Mouse (Mus musculus): Measurements from ENCODE around the gene Ntf3.

The Ntf3 gene

DNA sequence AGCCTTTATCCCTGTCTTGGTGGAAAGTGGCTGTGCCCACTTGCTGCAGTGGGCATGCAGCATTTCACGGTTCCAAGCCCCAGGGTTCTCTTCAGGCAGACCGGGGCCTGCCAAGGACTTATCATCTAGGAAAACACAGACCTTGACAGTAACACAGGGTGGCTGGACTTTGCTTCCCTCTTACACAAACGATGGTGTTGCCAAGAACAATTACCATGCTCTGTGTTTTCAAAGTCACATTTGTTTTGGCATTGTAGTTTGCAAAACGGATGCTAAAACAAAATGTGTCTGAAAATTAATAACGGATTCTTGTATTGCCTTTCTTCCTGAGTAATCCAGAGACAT, 6.7 kb downstream of the Ntf3 start:
- intact Hi-C loops (cut with DNase I) = loop anchor here (5.0 to 10.0 kb wide), 2 partner anchors 113 to 245 kb away; no protein-coding TSS in a partner anchor

DNA sequence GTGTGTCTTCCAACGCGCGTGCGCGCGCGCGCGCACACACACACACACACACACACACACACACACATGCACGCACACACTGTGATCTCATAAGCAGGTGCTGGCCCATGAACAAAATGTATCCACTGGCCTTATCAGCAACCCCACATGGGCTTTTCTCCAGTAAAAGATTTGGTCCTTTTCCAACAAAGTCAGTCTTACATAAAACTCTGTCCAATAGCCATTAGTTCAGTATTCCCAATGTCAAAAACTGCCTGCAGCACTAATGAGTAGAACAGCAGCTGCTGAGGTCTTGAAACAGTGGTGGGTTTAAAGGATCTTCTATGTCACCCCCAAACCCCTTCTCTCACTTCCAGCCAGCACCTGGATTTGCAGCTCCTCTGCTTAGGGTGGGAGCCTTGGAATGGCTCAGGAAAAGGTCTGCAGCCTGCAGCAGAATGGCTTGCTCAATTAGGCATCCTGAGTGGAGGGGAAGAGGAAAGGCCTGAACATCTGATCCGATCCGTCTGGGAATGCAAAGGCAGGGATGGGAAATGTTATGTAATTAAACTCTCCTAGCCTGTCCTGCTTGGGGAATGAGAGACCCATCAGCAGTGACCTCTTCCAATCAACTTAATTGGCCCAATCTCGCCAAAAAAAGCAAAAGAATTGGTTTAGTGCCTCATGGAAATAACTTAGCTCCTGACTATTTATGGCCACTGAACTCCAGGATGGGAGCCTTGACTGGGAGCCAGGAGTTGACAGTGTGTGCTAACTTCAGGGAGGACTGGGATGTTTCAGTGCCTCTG, 7.2 kb downstream of the Ntf3 start:
- intact Hi-C loops (cut with DNase I) = loop anchor here (5.0 to 10.0 kb wide), 3 partner anchors 112 to 315 kb away; no protein-coding TSS in a partner anchor

DNA sequence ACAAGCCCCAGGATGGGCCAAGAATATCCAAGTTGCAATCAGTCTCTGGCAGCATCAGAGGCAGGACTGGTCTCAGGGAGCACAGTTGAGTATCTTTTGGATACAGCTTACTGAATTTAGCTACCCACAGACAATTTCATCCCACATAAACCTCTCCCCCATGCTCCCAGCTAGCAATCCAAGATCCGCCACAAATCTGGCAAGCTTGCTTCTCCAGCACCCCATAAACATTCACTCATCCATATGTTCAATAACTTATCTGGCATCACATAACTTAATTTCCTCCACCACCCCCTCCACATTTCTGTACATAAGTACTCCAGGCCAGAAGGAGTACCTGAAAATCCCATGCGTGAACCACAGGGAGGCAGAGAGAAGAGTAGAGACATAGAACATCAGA, 10.8 kb downstream of the Ntf3 start:
- intact Hi-C loops (cut with DNase I) = loop anchor here (10.0 kb wide), 1 partner anchor 319 kb away; no protein-coding TSS in a partner anchor

DNA sequence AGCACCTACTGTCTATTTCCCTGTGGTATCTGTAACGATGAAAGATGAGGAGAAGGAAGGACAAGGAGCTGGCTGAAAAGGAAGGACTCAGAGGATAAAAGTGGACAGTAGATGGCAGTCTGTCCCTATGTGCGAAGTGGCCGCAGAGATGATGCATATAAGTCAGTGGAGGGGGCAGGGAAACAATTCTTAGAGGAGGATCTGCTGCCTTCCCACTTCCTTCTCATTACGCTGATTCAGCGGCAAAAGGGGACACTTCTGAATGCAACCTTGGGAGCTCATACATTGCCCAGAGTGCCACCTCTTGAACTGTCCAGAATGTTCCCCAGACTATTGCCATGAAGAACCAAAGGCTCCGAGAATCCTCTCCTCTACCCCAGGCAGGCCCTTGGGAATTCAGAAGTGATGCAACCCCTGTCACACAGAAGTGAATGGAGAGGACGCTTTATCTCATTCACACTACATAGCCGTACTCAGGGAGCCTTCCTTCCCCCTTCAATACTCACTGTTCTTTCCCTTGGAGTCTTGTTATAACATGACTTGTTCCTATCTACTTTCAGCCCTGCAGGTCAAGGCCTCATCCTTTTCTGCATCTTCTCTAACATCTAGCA, 12.2 kb downstream of the Ntf3 start:
- intact Hi-C loops (cut with DNase I) = loop anchor here (5.0 to 10.0 kb wide), 2 partner anchors 197 to 320 kb away; no protein-coding TSS in a partner anchor

DNA sequence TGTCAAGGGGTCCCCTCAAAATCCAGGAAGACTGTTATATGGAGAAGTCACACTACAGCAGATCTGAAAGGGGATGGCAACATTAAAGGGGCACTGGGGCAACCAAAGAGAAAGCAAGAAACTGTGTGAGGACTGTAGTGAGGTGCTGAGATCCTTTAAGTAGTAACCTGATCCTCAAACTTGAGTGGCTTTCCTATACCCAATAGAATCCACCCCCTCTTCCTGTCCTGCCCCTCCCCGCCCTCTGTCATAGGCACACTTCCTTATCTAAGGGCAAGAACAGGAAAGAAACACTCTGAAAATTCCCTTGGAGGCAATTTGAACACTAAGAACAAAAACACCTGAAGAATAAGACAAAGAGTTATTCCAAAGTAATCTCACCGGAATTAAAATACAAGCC, 13.6 kb downstream of the Ntf3 start:
- intact Hi-C loops (cut with DNase I) = loop anchor here (5.0 to 10.0 kb wide), 2 partner anchors 196 to 322 kb away; no protein-coding TSS in a partner anchor

DNA sequence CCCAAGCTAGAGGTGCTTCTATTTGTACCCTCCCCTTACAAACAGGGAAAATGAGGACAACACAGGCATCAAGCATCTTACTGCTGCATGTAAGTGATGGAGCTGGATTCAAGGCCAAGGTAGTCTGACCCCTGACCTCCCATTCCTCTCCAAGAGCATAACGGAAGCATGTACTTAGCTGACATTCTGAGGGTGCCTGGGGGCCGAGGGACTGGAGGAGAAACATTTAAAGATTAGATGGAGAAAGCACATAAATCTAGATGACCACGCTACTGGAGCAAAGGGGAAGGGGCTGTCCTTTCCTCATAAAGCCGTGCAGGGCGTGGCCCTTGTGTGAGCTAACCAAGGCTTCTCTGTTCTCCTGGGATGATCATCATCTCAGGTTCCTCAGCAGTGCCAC, 23.1 kb downstream of the Ntf3 start:
- intact Hi-C loops (cut with DNase I) = no loop called here

DNA sequence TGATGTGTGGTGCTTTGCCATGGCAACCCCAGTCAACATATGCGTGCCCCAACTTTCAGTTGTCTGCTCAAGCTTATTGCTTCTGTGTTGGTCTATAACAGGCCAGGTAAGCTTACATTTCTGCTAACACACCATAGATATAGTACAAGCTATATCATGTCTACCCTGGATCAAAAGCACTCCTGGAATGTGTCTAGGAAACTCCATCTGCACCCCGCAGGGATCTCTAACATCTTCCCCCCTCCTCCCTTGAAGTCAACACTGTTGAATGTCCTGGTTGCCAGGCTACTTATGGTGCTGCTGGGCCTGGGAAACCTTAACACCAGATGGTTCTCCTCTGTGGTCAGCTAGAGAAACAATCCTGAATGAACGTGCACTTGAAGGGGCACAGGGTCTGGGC, 24.0 kb downstream of the Ntf3 start:
- intact Hi-C loops (cut with DNase I) = no loop called here

DNA sequence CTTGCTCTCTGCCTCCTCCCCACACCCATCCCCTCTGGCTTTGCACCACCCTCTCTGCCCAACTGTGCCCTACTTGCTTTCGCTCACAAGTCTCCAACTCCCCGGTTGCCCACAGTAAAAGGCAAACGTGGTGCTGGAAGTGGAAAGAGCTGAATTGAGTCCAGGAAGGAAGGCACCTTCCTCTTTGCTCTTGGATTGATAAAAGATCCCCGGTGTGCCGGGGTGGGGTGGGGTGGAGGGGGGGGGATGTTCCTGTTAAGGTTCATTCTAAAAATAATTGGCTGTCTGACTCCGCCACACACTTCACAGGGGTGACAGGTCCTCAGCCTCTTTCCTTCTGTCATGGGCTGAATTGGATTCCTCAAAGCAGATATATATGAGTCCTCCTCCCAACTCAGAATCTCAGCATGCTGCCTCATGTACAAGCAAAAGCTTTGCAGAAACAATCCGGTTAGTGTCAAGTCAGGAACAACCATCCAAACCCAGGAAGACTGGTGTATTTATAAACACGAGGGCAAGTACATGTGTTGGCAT, 24.6 kb downstream of the Ntf3 start:
- intact Hi-C loops (cut with DNase I) = no loop called here

DNA sequence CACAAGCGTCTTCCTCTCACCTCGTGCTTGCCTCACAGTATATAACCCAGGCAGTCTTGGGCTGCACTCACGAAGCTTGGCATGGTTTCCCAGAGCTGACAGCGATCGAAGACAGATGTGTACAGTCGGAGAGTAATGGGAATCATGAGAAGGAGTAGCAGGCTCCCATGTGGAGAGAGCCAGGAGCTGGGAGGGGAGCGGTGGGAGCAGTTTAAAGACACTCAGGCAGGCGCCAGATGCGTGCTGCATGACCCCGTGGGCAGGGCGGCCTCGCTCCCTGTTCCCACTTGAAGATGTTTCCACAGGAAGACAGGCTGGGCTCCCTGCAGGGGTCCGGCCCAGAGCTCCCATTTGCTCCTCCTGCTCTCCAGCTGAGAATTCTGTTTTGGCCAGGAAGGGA, 25.2 kb downstream of the Ntf3 start:
- intact Hi-C loops (cut with DNase I) = no loop called here

DNA sequence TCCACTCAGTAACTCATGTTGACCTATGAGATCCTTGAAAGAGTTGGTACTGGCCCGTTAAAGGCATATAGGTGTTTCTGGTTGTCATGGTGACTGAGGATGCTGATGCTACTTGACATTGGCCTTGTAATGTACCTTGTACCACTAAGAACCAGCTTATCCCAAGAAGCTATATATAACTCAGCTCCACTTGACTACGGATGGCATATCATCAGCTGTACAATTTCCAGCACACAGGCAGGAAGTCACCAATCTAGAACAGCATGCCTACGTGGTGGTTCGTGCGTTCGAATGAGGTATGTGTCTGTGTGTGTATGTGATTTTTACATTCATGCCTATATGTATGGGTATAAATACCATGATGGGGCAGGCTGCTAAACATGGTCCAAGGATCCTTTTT, 25.7 kb downstream of the Ntf3 start:
- intact Hi-C loops (cut with DNase I) = no loop called here

DNA sequence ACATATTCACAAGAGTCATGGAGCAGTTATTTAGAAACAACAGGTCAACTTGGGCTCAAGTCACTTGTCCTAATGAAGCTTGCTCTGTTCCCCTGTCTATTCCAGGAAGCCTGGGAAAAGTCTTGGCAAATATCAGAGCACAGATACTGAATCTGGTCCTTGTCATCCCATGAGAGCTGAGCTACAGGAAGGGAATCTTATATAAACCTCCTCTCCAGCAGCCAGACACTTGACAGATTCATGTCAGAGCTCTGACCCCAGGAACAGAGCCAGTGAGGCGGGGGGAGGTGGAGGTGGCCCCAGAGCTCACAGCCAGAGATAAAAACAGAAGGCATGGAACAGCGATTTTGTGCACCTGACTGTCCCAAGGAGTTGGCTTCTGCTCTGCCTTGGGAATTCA, 26.3 kb downstream of the Ntf3 start:
- intact Hi-C loops (cut with DNase I) = no loop called here

DNA sequence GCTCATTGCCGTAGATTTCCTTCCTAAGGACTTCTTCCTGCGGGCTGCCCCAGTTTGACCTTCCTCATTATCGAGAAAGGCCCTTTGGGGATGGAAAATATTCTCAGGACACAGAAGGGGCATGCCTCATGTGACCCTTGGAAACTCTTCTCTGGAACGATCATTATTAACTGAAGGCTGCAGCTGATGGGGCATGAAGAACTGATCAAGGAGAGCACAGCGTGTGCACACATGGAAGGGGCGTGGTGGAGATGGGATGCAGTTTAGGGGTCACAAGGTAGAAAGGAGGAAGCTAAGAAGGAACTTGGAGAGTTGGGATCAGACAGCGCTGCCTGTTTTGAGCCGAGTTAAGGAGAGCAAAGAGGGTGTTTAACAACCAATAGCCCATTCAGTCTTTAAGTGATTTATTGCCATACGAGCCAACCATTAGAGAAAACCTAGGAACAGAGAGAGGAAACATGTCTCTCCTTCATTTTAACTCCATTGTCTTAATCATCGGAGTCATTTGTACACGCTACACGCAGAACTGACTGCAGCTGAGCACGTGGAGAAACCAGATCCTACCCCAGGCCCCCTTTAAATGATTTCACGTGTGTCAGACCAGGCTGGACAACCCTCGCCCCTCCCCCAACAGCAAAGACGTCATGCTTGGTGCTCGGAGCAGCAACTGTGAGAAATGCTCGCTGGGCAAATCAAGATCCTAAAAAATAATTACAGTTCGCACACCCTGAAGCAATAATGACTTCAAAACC, 32.4 kb downstream of the Ntf3 start:
- intact Hi-C loops (cut with DNase I) = no loop called here

DNA sequence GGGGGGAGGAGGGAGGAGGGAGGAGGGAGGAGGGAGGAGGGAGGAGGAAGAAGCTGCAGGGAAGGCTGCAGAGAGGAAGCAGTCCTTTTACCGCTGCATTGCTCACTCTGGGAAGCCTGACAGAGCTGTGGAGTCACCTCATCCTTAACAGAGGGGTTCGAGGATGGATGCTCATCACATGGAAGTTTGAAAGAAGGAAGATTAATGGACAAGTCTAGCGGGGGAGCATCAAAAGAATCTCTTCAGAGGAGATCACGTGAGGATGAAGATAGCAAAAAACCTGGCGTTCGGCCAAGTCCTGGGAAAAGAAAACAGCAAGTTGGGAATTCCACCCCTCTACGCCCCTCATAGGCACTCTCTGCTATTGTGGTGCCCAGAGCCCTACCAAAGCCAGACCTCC, 38.5 kb downstream of the Ntf3 start:
- intact Hi-C loops (cut with DNase I) = no loop called here

DNA sequence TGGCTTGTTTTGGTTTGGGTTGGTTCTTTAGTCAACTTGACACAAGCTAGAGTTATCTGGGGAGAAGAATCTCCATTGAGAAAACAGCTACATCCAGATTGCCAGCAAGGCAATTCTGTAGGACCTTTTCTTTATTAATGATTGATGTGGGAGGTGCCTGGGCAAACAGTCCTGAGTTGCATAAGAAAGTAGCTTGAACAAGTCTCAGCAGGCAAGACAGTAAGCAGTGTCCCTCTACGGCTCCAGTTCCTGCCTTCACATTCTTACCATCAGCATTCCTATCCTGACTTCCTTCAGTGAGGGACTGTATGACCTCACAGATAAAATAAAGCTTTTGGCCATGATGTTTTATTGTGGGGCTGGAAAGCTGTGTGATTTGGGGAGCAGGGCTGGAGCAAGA, 48.5 kb downstream of the Ntf3 start:
- intact Hi-C loops (cut with DNase I) = no loop called here

DNA sequence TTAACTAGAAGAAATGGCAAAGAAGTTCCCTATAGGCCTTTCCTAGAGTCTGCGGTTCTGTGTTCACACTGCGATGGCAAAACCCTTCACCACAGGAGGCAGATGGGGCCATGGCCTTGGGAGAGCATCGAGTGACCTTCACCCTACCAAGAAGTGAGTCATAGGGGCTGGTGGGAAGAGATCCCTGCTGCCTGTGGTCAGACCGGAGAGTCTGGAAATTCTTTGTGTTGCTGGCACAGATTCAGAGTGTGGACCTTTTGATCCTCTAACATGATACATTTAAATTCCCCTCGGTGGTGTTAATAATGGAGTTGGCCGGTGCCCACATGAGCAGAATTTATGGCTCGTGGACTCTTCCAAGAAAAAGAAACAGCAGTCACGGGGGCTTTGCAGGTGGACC, 49.5 kb downstream of the Ntf3 start:
- intact Hi-C loops (cut with DNase I) = no loop called here

DNA sequence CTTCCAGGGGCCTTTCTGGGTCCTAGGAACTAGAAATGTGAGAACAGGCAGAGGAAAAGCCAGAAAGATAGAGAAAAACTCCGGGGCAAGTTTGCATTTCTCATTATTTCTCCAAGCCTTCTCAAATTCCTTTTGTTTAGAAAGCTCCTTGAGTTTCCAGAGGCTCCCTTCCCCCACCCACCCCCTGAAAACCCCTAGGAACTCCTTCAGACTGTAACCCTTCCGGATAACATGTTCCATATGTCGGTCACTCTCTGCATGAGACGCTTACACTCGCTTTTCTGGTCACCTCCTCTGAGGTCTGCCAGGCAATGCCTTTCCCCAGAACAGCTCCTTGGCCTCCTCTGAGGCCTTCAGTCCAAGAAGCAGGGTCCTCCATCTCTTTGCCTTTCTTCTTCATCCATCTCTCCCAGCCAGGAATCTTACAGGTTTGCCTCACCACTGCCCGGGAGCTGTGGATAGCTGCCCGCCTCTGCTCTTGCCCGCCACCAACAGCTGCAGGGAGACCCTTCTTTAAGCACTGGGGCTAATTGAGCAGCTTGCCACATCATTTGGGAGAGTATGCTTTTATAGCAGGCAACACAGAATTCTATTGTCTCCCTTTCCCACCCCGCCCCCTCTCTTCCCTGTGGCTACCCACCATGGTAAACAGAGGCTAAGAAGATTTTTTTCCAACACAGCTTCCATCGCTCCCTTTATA, 51.6 kb downstream of the Ntf3 start:
- intact Hi-C loops (cut with DNase I) = no loop called here

DNA sequence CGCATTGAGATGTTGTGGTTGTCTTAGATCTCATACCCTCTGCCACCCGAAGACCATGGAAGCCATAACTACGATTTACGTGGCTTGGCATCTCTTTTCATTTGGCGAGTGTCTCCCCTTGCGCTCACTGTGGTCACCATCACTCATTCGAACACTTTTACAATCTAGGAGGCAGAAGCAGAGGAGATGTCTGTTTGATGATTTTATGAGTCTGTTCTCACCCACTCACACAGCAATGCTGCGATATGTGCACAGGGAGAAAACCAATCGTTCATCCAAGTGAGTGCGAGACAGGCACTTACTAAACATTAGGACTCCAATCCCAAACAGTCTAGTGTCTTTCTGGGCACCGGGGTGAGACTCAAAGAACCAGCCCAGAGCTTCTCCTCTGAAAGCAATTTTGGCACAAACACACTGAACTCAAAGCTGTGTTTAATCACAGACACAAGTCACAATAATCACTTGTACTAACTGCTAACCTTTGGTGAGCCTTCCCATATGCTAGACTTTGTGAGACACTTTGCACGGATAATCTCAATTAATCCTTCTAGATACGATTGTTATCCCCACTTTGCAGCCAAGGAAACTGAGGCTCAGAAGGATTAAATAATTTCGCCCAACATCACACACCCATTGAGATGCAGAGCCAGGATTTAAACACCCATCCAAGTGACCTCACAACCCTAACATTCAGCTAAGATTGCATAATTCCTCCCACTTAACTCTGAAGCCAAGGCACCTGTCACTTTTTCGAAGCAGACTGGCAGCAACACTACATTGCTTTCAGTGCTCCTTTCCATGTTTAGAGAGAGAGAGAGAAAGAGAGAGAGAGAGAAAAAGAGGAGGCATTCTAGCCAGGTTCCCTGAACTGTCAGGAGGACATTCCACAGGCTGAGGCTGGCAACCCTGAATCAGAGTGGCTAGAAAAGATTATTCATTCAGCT, 55.5 kb downstream of the Ntf3 start:
- intact Hi-C loops (cut with DNase I) = no loop called here

DNA sequence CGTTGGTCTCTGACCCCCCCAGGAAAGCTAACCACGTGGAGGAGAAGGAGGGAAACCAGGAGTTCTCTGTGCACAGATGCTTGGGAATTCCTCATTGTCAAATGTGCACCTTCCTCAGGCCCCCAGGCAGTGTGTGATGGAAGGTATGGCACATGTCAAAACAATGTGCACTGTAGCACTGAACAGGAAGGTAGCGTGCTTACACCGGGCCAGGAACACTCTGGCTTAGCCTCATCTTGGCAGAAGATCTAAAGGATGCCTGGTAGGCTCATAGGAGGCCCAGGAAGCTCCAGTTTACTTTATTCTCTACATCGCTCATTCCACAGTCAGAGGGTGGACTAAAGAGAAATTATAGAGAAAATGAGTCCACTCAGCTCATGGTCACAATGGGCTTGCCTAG, 57.5 kb downstream of the Ntf3 start:
- intact Hi-C loops (cut with DNase I) = no loop called here

DNA sequence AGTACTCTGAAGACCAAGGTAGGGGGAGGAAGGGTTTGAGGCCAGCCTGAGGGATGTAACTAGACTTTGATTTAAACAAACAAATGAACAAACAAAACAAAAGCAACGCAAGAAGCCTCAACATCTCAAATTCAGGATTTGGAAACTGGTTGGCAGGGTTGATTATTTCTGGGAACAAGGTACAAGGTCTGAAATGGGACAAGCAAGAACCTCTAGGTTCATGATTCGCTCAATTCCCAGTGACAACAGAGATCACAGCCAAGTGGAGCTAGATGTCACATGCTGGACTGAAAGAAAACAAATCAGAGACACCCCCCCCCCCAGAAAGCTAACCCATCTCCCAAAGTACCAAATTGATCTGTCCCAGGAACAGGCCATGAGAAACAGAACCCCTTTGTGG, 57.9 kb downstream of the Ntf3 start:
- intact Hi-C loops (cut with DNase I) = no loop called here

DNA sequence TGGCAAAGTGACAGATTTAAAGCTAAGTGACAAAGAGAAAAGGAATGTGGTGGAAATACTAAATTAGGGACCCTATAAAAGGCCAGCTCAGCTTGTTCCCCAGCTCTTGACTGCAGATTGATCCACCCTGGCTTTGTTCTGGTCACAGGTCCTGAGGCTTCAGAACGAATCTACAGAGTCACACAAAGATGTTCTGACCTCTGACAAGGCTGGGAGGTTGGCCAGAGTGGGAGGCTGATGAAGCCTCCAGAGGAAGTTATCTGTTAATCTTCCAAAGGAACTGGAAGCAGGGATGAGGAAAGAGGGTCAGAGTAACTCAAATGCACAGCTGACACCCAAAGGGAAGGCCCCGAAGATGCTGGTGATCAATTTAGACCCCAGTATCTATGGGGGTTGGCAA, 59.3 kb downstream of the Ntf3 start:
- intact Hi-C loops (cut with DNase I) = no loop called here
